Mouse (Mus musculus): ENCODE results near the gene Mpig6b.

Mpig6b gene

GRCm38 (mm10) chr17:35058911-35059892 is 6.8 kb downstream of the Mpig6b start, which contains the start of gene Ddah2:
TSS of gene Ddah2 (plus strand) at chr17:35059035.
- DNase-seq (ENCODE audit: low spot score): peak; percentile 92

GRCm38 (mm10) chr17:35058316-35058715 is 7.7 kb downstream of the Mpig6b start:
- DNase-seq (ENCODE audit: low spot score): no peak

GRCm38 (mm10) chr17:35057090-35057489 is 8.9 kb downstream of the Mpig6b start:
- DNase-seq (ENCODE audit: low spot score): no peak

- no peak for DNase-seq (ENCODE audit: low spot score)
These were observed 10.1 kb downstream of the Mpig6b start for GRCm38 (mm10) chr17:35055691-35056495.

- DNase-seq (ENCODE audit: low spot score): no peak
These were observed 13.6 kb downstream of the Mpig6b start for GRCm38 (mm10) chr17:35052271-35052798.

GRCm38 (mm10) chr17:35051156-35052086 is 14.6 kb downstream of the Mpig6b start:
- peak; percentile 90 for DNase-seq (ENCODE audit: low spot score)

- peak; percentile 87 for DNase-seq (ENCODE audit: low spot score)
These were observed 15.7 kb downstream of the Mpig6b start for GRCm38 (mm10) chr17:35050126-35050750.

GRCm38 (mm10) chr17:35049561-35050016 is 16.4 kb downstream of the Mpig6b start, which contains the start of gene Clic1:
TSS of gene Clic1 (plus strand) at chr17:35049966.
- DNase-seq (ENCODE audit: low spot score): peak; percentile 70

- DNase-seq (ENCODE audit: low spot score): no peak
These were observed 17.0 kb downstream of the Mpig6b start for GRCm38 (mm10) chr17:35048932-35049440.

GRCm38 (mm10) chr17:35048149-35048931 is 17.6 kb downstream of the Mpig6b start:
- DNase-seq (ENCODE audit: low spot score): no peak

GRCm38 (mm10) chr17:35047688-35048087 is 18.3 kb downstream of the Mpig6b start:
- peak; percentile 55 for DNase-seq (ENCODE audit: low spot score)

- DNase-seq (ENCODE audit: low spot score): peak; percentile 98
These were observed 19.1 kb downstream of the Mpig6b start, which contains the start of gene Msh5 for GRCm38 (mm10) chr17:35046681-35047455. TSS of gene Msh5 (minus strand) at chr17:35046745.

GRCm38 (mm10) chr17:35045807-35046680 is 19.9 kb downstream of the Mpig6b start:
- no peak for DNase-seq (ENCODE audit: low spot score)

GRCm38 (mm10) chr17:35044904-35045806 is 20.8 kb downstream of the Mpig6b start:
- no peak for DNase-seq (ENCODE audit: low spot score)

GRCm38 (mm10) chr17:35043794-35044193 is 22.2 kb downstream of the Mpig6b start:
- no peak for DNase-seq (ENCODE audit: low spot score)

- DNase-seq (ENCODE audit: low spot score): no peak
These were observed 26.7 kb downstream of the Mpig6b start for GRCm38 (mm10) chr17:35039121-35039873.

All from lung, postnatal 25 days (tissue).